Mouse (Mus musculus) embryonic fibroblast, embryonic 13.5 days (primary cell): ENCODE measurements around the gene Hoxd3.

Experiments used
- CTCF ChIP-seq: IDR thresholded peaks from 2 replicates; pipeline ENCODE4 v1.5.1; 2011; ENCODE audit warnings: mild to moderate bottlenecking, control low read depth, low read length, moderate library complexity, borderline replicate concordance; ENCODE audit not compliant: insufficient read depth
- POLR2A ChIP-seq: IDR thresholded peaks from 2 replicates; pipeline ENCODE4 v1.6.1; 2011; ENCODE audit warnings: low read depth, mild to moderate bottlenecking, control low read depth, low read length, moderate library complexity

GRCm38 (mm10) chr2:74707599-74707998 lies 4.1 kb upstream of the Hoxd3 start:
- TF ChIP-seq CTCF (no peak), POLR2A (no peak)
